Comparison of ENCODE assay signal across 8 mouse cellular contexts in genomic region chrX:99285611-99286010, GRCm38 (mm10).
A peak's percentile ranks its signal among the peaks of the same experiment; 100 is the strongest.
DNase-seq lines count a peak whose midpoint lies in the region; ATAC-seq and TF ChIP-seq lines count a peak whose summit lies in the region.

No protein-coding gene starts in this region.

- H3K9me3 ChIP-seq in hindbrain, postnatal 0 days (ENCODE audit: low read length) = no peaks in the 10 kb centered on the region

- no peaks in the 10 kb centered on the region for H3K27me3 ChIP-seq in Patski
- H3K27me3 ChIP-seq in hindbrain, postnatal 0 days (ENCODE audit: insufficient read depth, low read length) = no peaks in the 10 kb centered on the region

- CTCF ChIA-PET in Patski (lab: Charles Lee) = interaction anchor here (1.0 to 1.1 kb wide), 2 partner anchors 9 to 12 kb away, joined by 3 read pairs; no protein-coding TSS in a partner anchor

- H3K4me1 ChIP-seq in hindbrain, postnatal 0 days (ENCODE audit: insufficient read depth, low read length) = 0 out of 2 replicates have a peak, but pooled peaks cover 5% of the 10 kb centered on the region

- no peak overlapping the region for H3K4me2 ChIP-seq in hindbrain, postnatal 0 days (ENCODE audit: low read depth, low read length)

- DNase-seq in 3134 (ENCODE audit: extremely low read depth, insufficient read length, low spot score) (peak; percentile 14), Patski (ENCODE audit: low read depth, low spot score) (no peak)
- peak; percentile 61 for DNase-seq in forelimb bud, embryonic 11.5 days (ENCODE audit: low read depth, low spot score)
- DNase-seq in hindbrain, postnatal 0 days (ENCODE audit: low spot score) = peak; percentile 80
- peak; percentile 76 to 89 for DNase-seq in lung, postnatal 4 days
- DNase-seq in left cerebral cortex, adult 11 months (ENCODE audit: low spot score) = no peak
- no peak for DNase-seq in thymus, adult 18-20 months

- no peak overlapping the region for H3K9ac ChIP-seq in hindbrain, postnatal 0 days (replicated peaks; ENCODE audit: low read length)

- TF ChIP-seq CTCF in Patski (IDR thresholded peaks at IDR 0.05) = no peak
- no peak for TF ChIP-seq CTCF in hindbrain, postnatal 0 days (IDR thresholded peaks at IDR 0.05; ENCODE audit: low read depth)

- H3K27ac ChIP-seq in hindbrain, postnatal 0 days = 0 out of 2 replicates have a peak overlapping the region, but pooled peaks have one; percentile 8

- no peak overlapping the region for H3K4me3 ChIP-seq in hindbrain, postnatal 0 days (ENCODE audit: low read length)

- in situ Hi-C loops in Patski (cut with MboI; ENCODE audit: low pct_unique_long_range_greater_than_20kb) = no loop called here

- H3K36me3 ChIP-seq in hindbrain, postnatal 0 days (ENCODE audit: insufficient read depth, low read length) = no peaks in the 10 kb centered on the region

- POLR2A ChIA-PET in Patski (lab: Charles Lee) = interaction anchor here (0.5 kb wide), 1 partner anchor 1860 kb away, joined by 5 read pairs; no protein-coding TSS in a partner anchor

- ATAC-seq in Patski = peak; percentile 79
- ATAC-seq in hindbrain, postnatal 0 days = peak; percentile 95
- no peak for ATAC-seq in erythroblast, adult 5-6 weeks (replicated peaks; ENCODE audit: low FRiP score, poor library complexity, severe bottlenecking)

- WGBS in hindbrain, postnatal 0 days = 33% methylated on average over 9 of the region's 9 CpGs

Comparison
In these comparisons a context has a peak if more than half of its experiments do, and no peak if none do; other contexts are left out.
1. DNase-seq: peak in 3134 (single experiment), forelimb bud, embryonic 11.5 days (single experiment), hindbrain, postnatal 0 days (single experiment) and lung, postnatal 4 days (2 of 2); none in Patski (single experiment), left cerebral cortex, adult 11 months (single experiment) and thymus, adult 18-20 months (0 of 2).